Mouse (Mus musculus) spleen, adult 2 months (tissue): Measurements from ENCODE around the gene Tada1. TPM values are rescaled to one million over a fixed set of nuclear protein-coding genes. Genes with fewer than 3 reads are reported as not detected.

Experiments
- DNase-seq, 2 experiments: peaks; one replicate each; pipeline versions ENCODE4 v3.0.0 to v3.0.0-alpha.2; 2012 to 2021; ENCODE audit warnings: low spot score in 2 of 2, low read depth in 1 of 2
- H3K27ac ChIP-seq: fragments of 200-500 bp; 2 replicates; pipeline ENCODE4 v1.5.1; 2012; ENCODE audit warnings: low read length, inconsistent platforms; ENCODE audit not compliant: insufficient read depth
- H3K27me3 ChIP-seq: fragments of 200-500 bp; 2 replicates; pipeline ENCODE4 v1.6.1; 2012; ENCODE audit warnings: mild to moderate bottlenecking, moderate library complexity, low read length, inconsistent platforms; ENCODE audit not compliant: control insufficient read depth, insufficient read depth
- H3K36me3 ChIP-seq: fragments of 200-500 bp; 2 replicates; pipeline ENCODE4 v1.6.1; 2012; ENCODE audit warnings: mild to moderate bottlenecking, low read length, inconsistent platforms; ENCODE audit not compliant: control insufficient read depth, insufficient read depth
- H3K4me1 ChIP-seq: fragments of 200-500 bp; 2 replicates; pipeline ENCODE4 v1.6.1; 2011; ENCODE audit warnings: inconsistent platforms; ENCODE audit not compliant: control insufficient read depth, insufficient read depth, insufficient read length
- H3K4me3 ChIP-seq: fragments of 200-500 bp; 2 replicates; pipeline ENCODE4 v1.5.1; 2011; ENCODE audit warnings: mild to moderate bottlenecking, inconsistent platforms; ENCODE audit not compliant: insufficient read depth, insufficient read length; ENCODE audit errors: extremely low read depth
- CTCF ChIP-seq: fragments of 200-500 bp; IDR thresholded peaks from 2 replicates; pipeline ENCODE4 v1.5.1; 2011; ENCODE audit warnings: mild to moderate bottlenecking, inconsistent platforms; ENCODE audit not compliant: insufficient read depth, insufficient read length, insufficient replicate concordance; ENCODE audit errors: extremely low read depth
- POLR2A ChIP-seq: fragments of 200-500 bp; IDR thresholded peaks from 2 replicates; pipeline ENCODE4 v1.6.1; 2011; ENCODE audit warnings: low read depth, low read length, inconsistent platforms
- whole genome bisulfite sequencing: fragments of 180-500 bp; shearing (Covaris S2); methylation state at CpG from one replicate; pipeline ENCODE4 v1.1.7; 2018; 5-methylcytosine and 5-hydroxymethylcytosine counted together
- polyA plus RNA-seq: library from polyadenylated mRNA; depleted of rRNA; stranded (reverse); fragments of >200 nt; gene quantifications from 2 replicates; pipeline ENCODE4 v1.2.3, GENCODE M21; 2012

Gene Tada1
- polyA plus RNA-seq, 1 experiment = 14.0 TPM

GRCm38 (mm10) chr1:166394770-166395169, 15.9 kb downstream of the Tada1 start:
- TF ChIP-seq POLR2A (no peak), CTCF (no peak)
- Histone ChIP-seq H3K27me3 (no peaks in the 10 kb centered on the region), H3K4me1 (no peaks in the 10 kb centered on the region), H3K36me3 (peaks cover 26% of the 10 kb centered on the region), H3K27ac (no peak overlapping the region), H3K4me3 (no peak overlapping the region)
- 83% methylated on average over 4 of the region's 4 CpGs for WGBS
- no peak for DNase-seq

- Histone ChIP-seq H3K27me3 (no peaks in the 10 kb centered on the region), H3K27ac (no peak overlapping the region), H3K36me3 (peaks cover 23% of the 10 kb centered on the region), H3K4me1 (no peaks in the 10 kb centered on the region), H3K4me3 (no peak overlapping the region)
- no peak for TF ChIP-seq CTCF
- TF ChIP-seq POLR2A = no peak
- DNase-seq = no peak
- 90% methylated on average over 5 of the region's 5 CpGs for WGBS
Observed at GRCm38 (mm10) chr1:166395661-166396060, 16.8 kb downstream of the Tada1 start.

- Histone ChIP-seq H3K4me3 (no peak overlapping the region), H3K27me3 (no peaks in the 10 kb centered on the region), H3K4me1 (no peaks in the 10 kb centered on the region), H3K36me3 (peaks cover 18% of the 10 kb centered on the region), H3K27ac (no peak overlapping the region)
- no peak for DNase-seq
- TF ChIP-seq POLR2A = no peak
- no peak for TF ChIP-seq CTCF
- WGBS = 91% methylated on average over 6 of the region's 6 CpGs
Observed at GRCm38 (mm10) chr1:166396381-166396780, 17.5 kb downstream of the Tada1 start.

GRCm38 (mm10) chr1:166401455-166401854, 22.6 kb downstream of the Tada1 start:
- Histone ChIP-seq H3K27me3 (no peaks in the 10 kb centered on the region), H3K4me3 (no peak overlapping the region), H3K4me1 (no peaks in the 10 kb centered on the region), H3K27ac (no peak overlapping the region), H3K36me3 (peaks cover 7% of the 10 kb centered on the region; the same call in 1 of the 2 replicates)
- TF ChIP-seq CTCF = no peak
- no peak for TF ChIP-seq POLR2A
- DNase-seq = no peak

- WGBS = 96% methylated on average over 4 of the region's 4 CpGs
- no peak overlapping the region for H3K27ac ChIP-seq
- no peak overlapping the region for H3K4me3 ChIP-seq
- H3K4me1 ChIP-seq = no peaks in the 10 kb centered on the region
- TF ChIP-seq POLR2A (no peak), CTCF (no peak)
- H3K36me3 ChIP-seq = peaks cover 7% of the 10 kb centered on the region; the same call in 1 of the 2 replicates
- DNase-seq = no peak
- H3K27me3 ChIP-seq = no peaks in the 10 kb centered on the region
Observed at GRCm38 (mm10) chr1:166402003-166402402, 23.1 kb downstream of the Tada1 start.

GRCm38 (mm10) chr1:166403846-166404245, 24.9 kb downstream of the Tada1 start:
- no peaks in the 10 kb centered on the region for H3K4me1 ChIP-seq
- peaks cover 1% of the 10 kb centered on the region; the same call in 1 of the 2 replicates for H3K36me3 ChIP-seq
- TF ChIP-seq CTCF = no peak
- TF ChIP-seq POLR2A = no peak
- no peak overlapping the region for H3K27ac ChIP-seq
- WGBS = 89% methylated on average over 3 of the region's 3 CpGs
- H3K27me3 ChIP-seq = no peaks in the 10 kb centered on the region
- no peak for DNase-seq
- no peak overlapping the region for H3K4me3 ChIP-seq

- WGBS = 2% methylated on average over 41 of the region's 45 CpGs
- no peak overlapping the region for H3K27ac ChIP-seq
- DNase-seq = peak in 1 of 2 experiments; percentile 22
- H3K4me3 ChIP-seq = peak overlapping the region; percentile 76
- peaks cover 3% of the 10 kb centered on the region; the same call in 1 of the 2 replicates for H3K4me1 ChIP-seq
- no peaks in the 10 kb centered on the region for H3K36me3 ChIP-seq
- TF ChIP-seq POLR2A = no peak
- no peak for TF ChIP-seq CTCF
- H3K27me3 ChIP-seq = no peaks in the 10 kb centered on the region
Observed at GRCm38 (mm10) chr1:166409177-166409700, 30.3 kb downstream of the Tada1 start.
